Mouse (Mus musculus): ENCODE measurements around the gene Diablo. TPM values are rescaled to one million over a fixed set of nuclear protein-coding genes. Genes with fewer than 3 reads are reported as not detected.

The Diablo gene
- total RNA-seq, 2 experiments from 2014 or later, result 42.1 to 47.8 TPM

DNA sequence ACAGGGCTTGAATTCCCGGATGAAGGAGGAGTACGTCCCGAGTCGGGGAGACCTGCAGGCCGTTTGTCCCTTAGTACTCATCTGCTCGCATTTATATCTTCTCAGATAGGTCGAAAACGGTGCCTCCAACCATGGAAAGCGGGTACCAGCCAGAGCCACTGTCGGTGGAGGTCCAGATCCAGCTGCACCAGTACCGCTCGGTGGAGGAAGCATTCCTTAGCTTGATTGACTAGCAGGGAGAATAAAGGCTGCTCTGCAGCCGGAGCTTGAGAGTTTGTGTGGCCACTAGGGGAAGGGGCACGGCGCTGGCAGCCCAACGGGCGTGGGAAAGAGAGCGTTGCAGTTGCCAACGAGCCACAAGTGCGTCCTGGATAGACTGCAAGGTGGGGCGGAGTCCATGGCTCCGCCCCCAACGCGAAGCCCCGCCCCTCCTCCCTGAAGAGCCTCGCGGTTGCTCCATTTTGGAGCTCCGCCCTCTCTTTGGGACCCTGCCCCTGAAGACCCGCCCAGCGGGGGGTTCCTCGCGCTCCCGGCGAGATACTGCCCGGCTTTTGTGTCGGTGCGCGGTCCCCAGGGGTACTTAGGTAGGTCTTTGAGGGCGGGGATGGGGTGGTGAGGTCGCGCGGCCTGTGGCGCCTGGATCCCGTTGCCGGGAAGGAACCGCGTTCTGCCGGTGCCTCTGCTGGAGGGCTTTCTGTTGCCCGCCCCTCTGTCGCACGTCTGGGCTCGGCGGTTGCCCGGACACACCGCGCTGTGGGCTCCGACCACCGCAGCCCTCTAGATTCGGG, 15.8 kb downstream of the Diablo start:
- DNase-seq, result peak; percentile 92
- intact Hi-C loops (cut with DNase I), result loop anchor here (5.0 to 10.0 kb wide), 2 partner anchors 133 to 261 kb away; no protein-coding TSS in a partner anchor

- intact Hi-C loops (cut with DNase I), result loop anchor here (10.0 kb wide), 1 partner anchor 127 kb away; no protein-coding TSS in a partner anchor
- DNase-seq, result no peak
These were observed 22.0 kb downstream of the Diablo start for GRCm38 (mm10) chr5:123501973-123502372.

DNA sequence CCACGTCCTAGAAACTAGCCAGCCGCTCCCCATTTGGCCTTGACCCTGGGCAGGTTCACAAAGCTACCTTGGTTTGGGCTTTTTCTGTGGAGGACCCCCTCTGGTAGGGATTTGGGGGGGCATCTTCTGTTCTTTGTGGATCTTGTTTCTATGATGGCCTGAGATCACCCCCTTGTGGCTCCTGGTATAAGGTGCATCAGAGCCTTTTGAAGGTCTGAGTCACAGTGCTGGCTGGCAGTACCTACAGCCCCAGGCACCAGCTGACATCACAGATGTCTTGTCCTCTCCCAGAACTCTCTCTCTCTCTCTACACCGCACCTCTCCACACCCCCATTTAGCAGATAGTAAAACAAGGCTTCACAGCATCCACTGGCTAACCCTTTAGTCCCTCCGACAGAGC, 24.3 kb downstream of the Diablo start:
- DNase-seq, result peak; percentile 47
- intact Hi-C loops (cut with DNase I), result loop anchor here (2.0 to 10.0 kb wide), 2 partner anchors 55 to 125 kb away; no protein-coding TSS in a partner anchor

- DNase-seq, result no peak
- intact Hi-C loops (cut with DNase I), result no loop called here
These were observed 34.0 kb downstream of the Diablo start for GRCm38 (mm10) chr5:123489935-123490334.

DNA sequence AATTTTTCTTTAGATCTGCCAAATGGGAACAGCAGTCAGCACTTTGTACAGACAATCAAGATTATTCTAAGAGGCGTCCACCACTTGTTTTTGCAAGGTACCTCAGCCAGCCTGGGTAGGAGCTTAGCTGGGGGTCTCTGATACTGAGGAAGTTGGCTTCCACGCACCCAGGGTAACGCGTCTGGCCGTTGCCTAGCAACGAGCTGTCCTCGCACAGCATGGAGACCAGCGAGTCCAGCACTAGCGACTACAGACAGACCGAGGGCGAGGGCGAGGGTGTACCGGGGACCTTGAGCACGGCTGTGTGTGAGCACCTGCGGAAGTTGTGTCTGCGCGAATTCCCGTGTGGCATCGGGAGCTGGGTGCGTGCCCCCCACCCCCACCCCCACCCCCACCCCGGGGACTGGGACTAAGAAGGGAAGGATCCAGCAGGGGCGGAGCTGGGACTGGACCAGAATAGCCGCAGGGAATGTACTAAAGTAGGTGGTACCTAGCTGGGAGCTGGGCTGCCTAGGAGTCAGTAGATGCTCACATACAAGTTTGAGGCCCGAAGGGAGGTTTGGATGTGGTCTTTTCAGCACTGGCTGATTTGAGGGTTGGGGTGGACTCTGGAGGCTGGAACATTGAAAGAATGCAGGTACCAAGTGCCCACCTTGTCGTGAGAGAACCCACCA, 34.7 kb downstream of the Diablo start, which contains the start of the genes Lrrc43 and Il31:
Gene Lrrc43 (plus strand): TSS at position 194 of the 674 bp plus-strand sequence.
Gene Il31 (minus strand): TSS at position 378 of the 674 bp plus-strand sequence.
- intact Hi-C loops (cut with DNase I), result no loop called here
- DNase-seq, result peak; percentile 40

GRCm38 (mm10) chr5:123487659-123488395, 36.1 kb downstream of the Diablo start:
- DNase-seq, result no peak

GRCm38 (mm10) chr5:123473817-123474216, 50.2 kb downstream of the Diablo start:
- no peak for DNase-seq
- intact Hi-C loops (cut with DNase I), result no loop called here

More at GRCm38 (mm10) chr5:123487659-123488395, 36.1 kb downstream of the Diablo start:
- intact Hi-C loops (cut with DNase I), result no loop called here

GRCm38 (mm10) chr5:123470784-123471400, 53.1 kb downstream of the Diablo start:
- intact Hi-C loops (cut with DNase I), result no loop called here
- DNase-seq, result no peak

- intact Hi-C loops (cut with DNase I), result no loop called here
- no peak for DNase-seq
These were observed 59.3 kb downstream of the Diablo start for GRCm38 (mm10) chr5:123464638-123465037.

- intact Hi-C loops (cut with DNase I), result no loop called here
- peak; percentile 17 for DNase-seq
These were observed 62.6 kb downstream of the Diablo start for GRCm38 (mm10) chr5:123461420-123461819.

Small RNAs within 50 kb of the gene (microRNA-seq; reads per million reads assigned to microRNA genes)
- gene Mir7647, result 2.1 reads per million

Other genes with a start within 250 kb of the Diablo start
- 10 to 100 TPM; 95.1 to 98.4 TPM for gene Bcl7a, start 180.3 kb downstream of the Diablo start, total RNA-seq (2021)
- 10 to 100 TPM; 29.9 to 30.0 TPM for gene Mlxip, start 129.4 kb downstream of the Diablo start, total RNA-seq (2021)
- gene Lrrc43, start 34.9 kb downstream of the Diablo start, total RNA-seq (2021), result 1 to 10 TPM; 1.3 to 1.7 TPM
- gene Il31, start 34.7 kb downstream of the Diablo start, total RNA-seq (2021), result not detected
- gene B3gnt4, start 13.7 kb downstream of the Diablo start, total RNA-seq (2021), result 1 to 10 TPM; 1.5 to 2.4 TPM
- 1 to 10 TPM; 6.4 to 8.3 TPM for gene Gm49027, start 1.3 kb upstream of the Diablo start, total RNA-seq (2021)
- 10 to 100 TPM; 71.2 to 83.2 TPM for gene Vps33a, start 48.9 kb upstream of the Diablo start, total RNA-seq (2021)
- gene Clip1, start 160.4 kb upstream of the Diablo start, total RNA-seq (2021), result 100 to 1,000 TPM; 154 to 158 TPM
- 10 to 100 TPM; 66.3 to 70.9 TPM for gene Zcchc8, start 196.9 kb upstream of the Diablo start, total RNA-seq (2021)
- 10 to 100 TPM; 94.9 to 95.1 TPM for gene Rsrc2, start 225.2 kb upstream of the Diablo start, total RNA-seq (2021)
- gene Kntc1, start 225.5 kb upstream of the Diablo start, total RNA-seq (2021), result 1 to 10 TPM; 7.8 to 8.8 TPM

All from left cerebral cortex, postnatal 4 days (tissue).